Comparison of ENCODE assay signal across 26 mouse cellular contexts in the genomic region with DNA sequence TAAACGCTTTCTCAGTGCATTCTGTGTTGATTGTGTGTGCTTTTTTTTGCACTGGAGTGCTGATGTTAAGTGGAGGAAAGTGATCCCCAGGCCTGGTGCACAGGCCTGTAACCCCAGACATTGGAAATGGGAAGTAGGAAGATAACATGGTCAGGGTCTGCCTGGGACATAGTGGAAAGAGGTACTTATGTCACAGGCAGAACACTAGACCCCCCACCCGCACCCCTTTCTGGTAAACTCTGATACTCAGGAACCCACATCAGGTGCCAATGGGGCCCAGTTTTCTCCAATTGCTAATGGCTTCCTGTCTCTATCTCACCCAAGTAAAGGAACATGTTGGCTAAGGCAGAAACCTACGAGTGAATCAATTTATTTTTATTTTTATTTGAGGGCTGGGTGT. TPM values are rescaled to one million over a fixed set of nuclear protein-coding genes. Genes with fewer than 3 reads are reported as not detected.
A peak's percentile ranks its signal among the peaks of the same experiment; 100 is the strongest.
DNase-seq lines count a peak whose midpoint lies in the region; ATAC-seq and TF ChIP-seq lines count a peak whose summit lies in the region.
"Had no signal": no experiment of that assay in that cellular context is flagged by ENCODE, and none has a peak within 500 bp of the region (broad histone marks: within the 10 kb centered on the region; RNA-seq: fewer than 3 reads in every experiment).

No protein-coding gene starts in this region.

- no peak for TF ChIP-seq CTCF in heart, adult 2 months (IDR thresholded peaks at IDR 0.05)
- TF ChIP-seq CTCF in E14TG2a.4 (conservative IDR thresholded peaks at IDR 0.05; ENCODE audit: low read length), result no peak

- H3K79me2 ChIP-seq in heart, adult 2 months (replicated peaks; ENCODE audit: control insufficient read depth, insufficient read depth, low read length), result peaks cover 11% of the 10 kb centered on the region

- no peaks in the 10 kb centered on the region for H3K9me3 ChIP-seq in heart, embryonic 10.5 days
- H3K9me3 ChIP-seq in heart, embryonic 16.5 days (replicated peaks; ENCODE audit: control insufficient read depth, low read length), result no peaks in the 10 kb centered on the region
- H3K9me3 ChIP-seq in E14TG2a.4 (ENCODE audit: low read length), result peaks cover 97% of the 10 kb centered on the region
- H3K9me3 ChIP-seq: embryonic facial prominence, embryonic 12.5 days; embryonic facial prominence, embryonic 15.5 days; forebrain, embryonic 10.5 days; forebrain, embryonic 13.5 days; hindbrain, embryonic 12.5 days; hindbrain, embryonic 15.5 days had no signal

- DNase-seq in heart, embryonic 10.5 days (ENCODE audit: low spot score), result peak; percentile 63
- no peak for DNase-seq in heart, postnatal 4 days
- DNase-seq in heart, adult 2 months, result no peak
- DNase-seq: B cell, adult 2 months; cerebellum, adult 11 months; cerebellum, adult 2 months; cerebellum, adult 9-11 months; cerebellum, postnatal 25 days; gastrocnemius, postnatal 36 days had no signal

- TF ChIP-seq EP300 in heart, adult 2 months (IDR thresholded peaks at IDR 0.05; ENCODE audit: insufficient read depth, low read depth, low read length), result no peak

- peaks cover 3% of the 10 kb centered on the region; the same call in 1 of the 2 replicates for H3K36me3 ChIP-seq in heart, embryonic 10.5 days
- H3K36me3 ChIP-seq in heart, embryonic 16.5 days (ENCODE audit: control insufficient read depth, insufficient read depth), result no peaks in the 10 kb centered on the region
- peaks cover 39% of the 10 kb centered on the region for H3K36me3 ChIP-seq in heart, adult 2 months (ENCODE audit: control insufficient read depth, insufficient read depth, low read length)
- H3K36me3 ChIP-seq in E14TG2a.4 (ENCODE audit: insufficient read depth, low read length), result peaks cover 88% of the 10 kb centered on the region
- H3K36me3 ChIP-seq: embryonic facial prominence, embryonic 12.5 days; embryonic facial prominence, embryonic 15.5 days; forebrain, embryonic 10.5 days; hindbrain, embryonic 12.5 days; hindbrain, embryonic 15.5 days had no signal

- H3K27ac ChIP-seq in heart, embryonic 10.5 days, result 0 out of 2 replicates have a peak overlapping the region, but pooled peaks have one; percentile 6
- peak overlapping the region; percentile 61 for H3K27ac ChIP-seq in heart, embryonic 16.5 days (ENCODE audit: low read length)
- no peak overlapping the region for H3K27ac ChIP-seq in heart, adult 2 months
- H3K27ac ChIP-seq: embryonic facial prominence, embryonic 12.5 days; forebrain, embryonic 10.5 days; forebrain, embryonic 13.5 days; hindbrain, embryonic 12.5 days; hindbrain, embryonic 15.5 days had no signal

- no peak for TF ChIP-seq POLR2A in heart, adult 2 months (IDR thresholded peaks at IDR 0.05; ENCODE audit: insufficient read depth, low read depth, low read length)

- H3K4me3 ChIP-seq in heart, embryonic 10.5 days, result no peak overlapping the region
- H3K4me3 ChIP-seq in heart, embryonic 16.5 days (ENCODE audit: low read length), result no peak overlapping the region
- H3K4me3 ChIP-seq in heart, adult 2 months, result no peak overlapping the region
- H3K4me3 ChIP-seq in E14TG2a.4 (replicated peaks; ENCODE audit: low read length), result peak overlapping the region; percentile 18; the same call in 1 of the 2 replicates
- H3K4me3 ChIP-seq: embryonic facial prominence, embryonic 12.5 days; embryonic facial prominence, embryonic 15.5 days; forebrain, embryonic 10.5 days; forebrain, embryonic 13.5 days; hindbrain, embryonic 12.5 days; hindbrain, embryonic 15.5 days had no signal

- H3K27me3 ChIP-seq in heart, embryonic 10.5 days (ENCODE audit: insufficient read depth, poor library complexity, severe bottlenecking), result no peaks in the 10 kb centered on the region
- no peaks in the 10 kb centered on the region for H3K27me3 ChIP-seq in heart, embryonic 16.5 days (ENCODE audit: control insufficient read depth, insufficient read depth, low read length)
- H3K27me3 ChIP-seq in heart, adult 2 months (ENCODE audit: control insufficient read depth, insufficient read depth, low read length), result no peaks in the 10 kb centered on the region
- no peaks in the 10 kb centered on the region for H3K27me3 ChIP-seq in E14TG2a.4 (ENCODE audit: insufficient read depth, low read length)
- H3K27me3 ChIP-seq: CH12.LX; embryonic facial prominence, embryonic 12.5 days; embryonic facial prominence, embryonic 15.5 days; forebrain, embryonic 13.5 days; hindbrain, embryonic 12.5 days; hindbrain, embryonic 15.5 days had no signal

- no peak overlapping the region for H3K9ac ChIP-seq in heart, embryonic 16.5 days (ENCODE audit: low read length)
- no peak overlapping the region for H3K9ac ChIP-seq in heart, adult 2 months (ENCODE audit: low read depth, low read length)
- H3K9ac ChIP-seq: embryonic facial prominence, embryonic 12.5 days; embryonic facial prominence, embryonic 15.5 days; forebrain, embryonic 13.5 days; hindbrain, embryonic 12.5 days; hindbrain, embryonic 15.5 days had no signal

- peaks cover 43% of the 10 kb centered on the region for H3K4me1 ChIP-seq in heart, embryonic 10.5 days
- H3K4me1 ChIP-seq in heart, embryonic 16.5 days (ENCODE audit: control insufficient read depth, insufficient read depth, low read length), result peaks cover 50% of the 10 kb centered on the region
- H3K4me1 ChIP-seq in heart, adult 2 months (ENCODE audit: control insufficient read depth, insufficient read depth, low read length), result peaks cover 22% of the 10 kb centered on the region
- H3K4me1 ChIP-seq in E14TG2a.4 (replicated peaks; ENCODE audit: low read depth, low read length), result no peaks in the 10 kb centered on the region

- WGBS in heart, embryonic 10.5 days, result 79% methylated on average over 3 of the region's 3 CpGs
- WGBS in heart, embryonic 16.5 days, result 74% methylated on average over 3 of the region's 3 CpGs
- WGBS in heart, adult 2 months, result 62% methylated on average over 3 of the region's 3 CpGs

- H3K4me2 ChIP-seq in heart, embryonic 16.5 days (ENCODE audit: low read depth, low read length), result no peak overlapping the region
- H3K4me2 ChIP-seq: embryonic facial prominence, embryonic 12.5 days; embryonic facial prominence, embryonic 15.5 days; forebrain, embryonic 13.5 days; heart, embryonic 11.5 days; hindbrain, embryonic 12.5 days; hindbrain, embryonic 15.5 days had no signal

- intact Hi-C loops in heart, adult 2 months (cut with DNase I), result no loop called here

- ATAC-seq in heart, embryonic 16.5 days (replicated peaks; ENCODE audit: extremely low read depth, insufficient read depth, low FRiP score), result no peak
- no peak for ATAC-seq in erythroblast, adult 5-6 weeks (replicated peaks; ENCODE audit: low FRiP score, poor library complexity, severe bottlenecking)
- ATAC-seq: forebrain, embryonic 16.5 days; intestine, postnatal 0 days had no signal

RNA-seq across cellular contexts. Expression of a gene that starts 31.6 kb away (rescaled TPM):
- 0.05 and 0.28 TPM in 2 replicates for polyA plus RNA-seq in heart, embryonic 10.5 days (2016; fragmentation: Nextera tagmentation; extraction: Ambion mirVana)
- total RNA-seq in heart, postnatal 4 days (2021), result not detected
- polyA plus RNA-seq in heart, embryonic 16.5 days (2015; fragmentation: Nextera tagmentation; extraction: Ambion mirVana), result 0.09 and 0.49 TPM in 2 replicates
- total RNA-seq in heart, adult 2 months (2021), result under 1 TPM; 0.13 to 0.27 TPM
- polyA plus RNA-seq in heart, adult 2 months (2012; rRNA removed), result 0.29 and 0.31 TPM in 2 replicates
- 0.42 TPM in 1 of 2 replicates, not detected in the other for total RNA-seq in erythroblast, adult 5-6 weeks (2015; ENCODE audit: low replicate concordance)
- 0.51 TPM in 1 of 2 replicates, not detected in the other for total RNA-seq in erythroblast, adult 5-6 weeks (2017; ENCODE audit: low replicate concordance)
- total RNA-seq: CH12.LX; common myeloid progenitor, adult 5-6 weeks; gastrocnemius, adult 18-20 months; gastrocnemius, postnatal 36 days; granulocyte monocyte progenitor cell, adult 5-6 weeks; MEL had no signal
- polyA plus RNA-seq: forebrain, embryonic 10.5 days; forebrain, embryonic 16.5 days had no signal
